Comparison of ENCODE assay signal across 7 mouse cellular contexts in genomic region chr3:37312370-37312941, GRCm38 (mm10). TPM values are rescaled to one million over a fixed set of nuclear protein-coding genes. Genes with fewer than 3 reads are reported as not detected.
DNase-seq lines count a peak whose midpoint lies in the region; ATAC-seq lines count a peak whose summit lies in the region.

TSS of gene Bbs12 (plus strand) at chr3:37312554.
TSS of gene Cetn4 (minus strand) at chr3:37312708.

- DNase-seq in adrenal gland, postnatal 10 days: peak; percentile 98
- peak; percentile 96 for DNase-seq in embryonic facial prominence, embryonic 10.5 days (ENCODE audit: low spot score)
- peak; percentile 99 for DNase-seq in heart, adult 11 months
- DNase-seq in kidney, adult 18-20 months: peak; percentile 98
- peak; percentile 98 for DNase-seq in limb, embryonic 11.5 days (ENCODE audit: low spot score)
- peak; percentile 98 for DNase-seq in midbrain, embryonic 14.5 days
- peak; percentile 92 to 97 for DNase-seq in spleen, adult 18-20 months

- H3K36me3 ChIP-seq in embryonic facial prominence, embryonic 10.5 days (replicated peaks): no peaks in the 10 kb centered on the region
- H3K36me3 ChIP-seq in limb, embryonic 11.5 days (ENCODE audit: control insufficient read depth, insufficient read depth, low read length): no peaks in the 10 kb centered on the region
- H3K36me3 ChIP-seq in midbrain, embryonic 14.5 days (ENCODE audit: control insufficient read depth, insufficient read depth, low read length): no peaks in the 10 kb centered on the region

- no peaks in the 10 kb centered on the region for H3K9me3 ChIP-seq in embryonic facial prominence, embryonic 10.5 days
- no peaks in the 10 kb centered on the region for H3K9me3 ChIP-seq in limb, embryonic 11.5 days (ENCODE audit: control insufficient read depth, low read length)
- no peaks in the 10 kb centered on the region for H3K9me3 ChIP-seq in midbrain, embryonic 14.5 days (ENCODE audit: control insufficient read depth, low read length)

- peak within 1 kb of the TSS; percentile 98 for H3K27ac ChIP-seq in embryonic facial prominence, embryonic 10.5 days (replicated peaks)
- H3K27ac ChIP-seq in limb, embryonic 11.5 days (replicated peaks; ENCODE audit: low read depth, low read length): peak within 1 kb of the TSS; percentile 42; the same call in 1 of the 2 replicates
- peak within 1 kb of the TSS; percentile 77 for H3K27ac ChIP-seq in midbrain, embryonic 14.5 days (replicated peaks; ENCODE audit: low read depth, low read length)

- H3K4me2 ChIP-seq in limb, embryonic 11.5 days (ENCODE audit: low read depth, severe bottlenecking): peak within 1 kb of the TSS; percentile 61
- peak within 1 kb of the TSS; percentile 67 for H3K4me2 ChIP-seq in midbrain, embryonic 14.5 days (ENCODE audit: low read length)

- ATAC-seq in limb, embryonic 11.5 days (ENCODE audit: insufficient number of reproducible peaks, low FRiP score, low TSS enrichment, low read depth): peak; percentile 99
- ATAC-seq in midbrain, embryonic 14.5 days (ENCODE audit: low FRiP score, low TSS enrichment): peak; percentile 100

- under 1% methylated on average over 54 of the region's 54 CpGs for WGBS in embryonic facial prominence, embryonic 10.5 days
- WGBS in limb, embryonic 11.5 days: under 1% methylated on average over 40 of the region's 54 CpGs
- under 1% methylated on average over 54 of the region's 54 CpGs for WGBS in midbrain, embryonic 14.5 days

- peaks cover 18% of the 10 kb centered on the region for H3K4me1 ChIP-seq in embryonic facial prominence, embryonic 10.5 days
- H3K4me1 ChIP-seq in limb, embryonic 11.5 days (ENCODE audit: control insufficient read depth, insufficient read depth, low read length): peaks cover 3% of the 10 kb centered on the region; the same call in 1 of the 2 replicates
- H3K4me1 ChIP-seq in midbrain, embryonic 14.5 days (ENCODE audit: control insufficient read depth, insufficient read depth, low read length): no peaks in the 10 kb centered on the region

- peak within 1 kb of the TSS; percentile 91 for H3K4me3 ChIP-seq in embryonic facial prominence, embryonic 10.5 days
- peak within 1 kb of the TSS; percentile 78 for H3K4me3 ChIP-seq in limb, embryonic 11.5 days (ENCODE audit: low read depth, low read length)
- H3K4me3 ChIP-seq in midbrain, embryonic 14.5 days (replicated peaks; ENCODE audit: low read depth, low read length): peak within 1 kb of the TSS; percentile 77

- peak within 1 kb of the TSS; percentile 83 for H3K9ac ChIP-seq in limb, embryonic 11.5 days (ENCODE audit: low read length)
- H3K9ac ChIP-seq in midbrain, embryonic 14.5 days (replicated peaks; ENCODE audit: low read length): peak within 1 kb of the TSS; percentile 79

- no peaks in the 10 kb centered on the region for H3K27me3 ChIP-seq in embryonic facial prominence, embryonic 10.5 days (replicated peaks; ENCODE audit: low read depth, poor library complexity, severe bottlenecking)
- H3K27me3 ChIP-seq in limb, embryonic 11.5 days (ENCODE audit: control insufficient read depth, insufficient read depth, low read length): no peaks in the 10 kb centered on the region
- H3K27me3 ChIP-seq in midbrain, embryonic 14.5 days (ENCODE audit: control insufficient read depth, insufficient read depth, low read length): no peaks in the 10 kb centered on the region

RNA-seq across cellular contexts. Expression of gene Bbs12, which starts in this region (rescaled TPM):
- total RNA-seq in adrenal gland, postnatal 10 days (2021): 1 to 10 TPM; 2.8 to 5.5 TPM
- polyA plus RNA-seq in embryonic facial prominence, embryonic 10.5 days (2016; fragmentation: Nextera tagmentation; extraction: Ambion mirVana): 8.6 and 8.7 TPM in 2 replicates
- 8.6 and 11.8 TPM in 2 replicates for polyA plus RNA-seq in limb, embryonic 11.5 days (2014; fragmentation: Nextera tagmentation; extraction: Ambion mirVana)
- 3.9 and 7.0 TPM in 2 replicates for polyA plus RNA-seq in midbrain, embryonic 14.5 days (2014; fragmentation: Nextera tagmentation; extraction: Ambion mirVana)

RNA-seq across cellular contexts. Expression of gene Cetn4, which starts in this region (rescaled TPM):
- 1 to 10 TPM; 3.0 to 3.8 TPM for total RNA-seq in adrenal gland, postnatal 10 days (2021)
- polyA plus RNA-seq in embryonic facial prominence, embryonic 10.5 days (2016; fragmentation: Nextera tagmentation; extraction: Ambion mirVana): 1.4 and 2.4 TPM in 2 replicates
- 2.0 and 2.8 TPM in 2 replicates for polyA plus RNA-seq in limb, embryonic 11.5 days (2014; fragmentation: Nextera tagmentation; extraction: Ambion mirVana)
- polyA plus RNA-seq in midbrain, embryonic 14.5 days (2014; fragmentation: Nextera tagmentation; extraction: Ambion mirVana): 0.86 and 1.8 TPM in 2 replicates

Comparison
In these comparisons a context has a peak if more than half of its experiments do, and no peak if none do; other contexts are left out.
1. Peak in every context shown above with its lines: DNase-seq, ATAC-seq, H3K4me3 ChIP-seq and H3K27ac ChIP-seq.
2. H3K27ac ChIP-seq: peak in every context shown above with its lines; median percentile 98 in embryonic facial prominence, embryonic 10.5 days; 77 in midbrain, embryonic 14.5 days; 42 in limb, embryonic 11.5 days.